ENCODE assay signal across 12 mouse cellular contexts in genomic region chr10:41544481-41545190, GRCm38 (mm10). TPM values are rescaled to one million over a fixed set of nuclear protein-coding genes. Genes with fewer than 3 reads are reported as not detected.
DNase-seq lines count a peak whose midpoint lies in the region; ATAC-seq and TF ChIP-seq lines count a peak whose summit lies in the region.
"Had no signal": no experiment of that assay in that cellular context is flagged by ENCODE, and none has a peak within 500 bp of the region (broad histone marks: within the 10 kb centered on the region; RNA-seq: fewer than 3 reads in every experiment).

No protein-coding gene starts in this region.

- no peak overlapping the region for H3K4me2 ChIP-seq in kidney, postnatal 0 days (ENCODE audit: low read length)
- H3K4me2 ChIP-seq in kidney, embryonic 14.5 days (replicated peaks; ENCODE audit: low read depth, low read length): no peak overlapping the region
- no peak overlapping the region for H3K4me2 ChIP-seq in embryonic facial prominence, embryonic 14.5 days (ENCODE audit: low read depth, low read length)
- H3K4me2 ChIP-seq: forebrain, embryonic 15.5 days; hindbrain, embryonic 12.5 days; limb, embryonic 13.5 days; neural tube, embryonic 15.5 days had no signal

- H3K4me3 ChIP-seq in kidney, postnatal 0 days (replicated peaks; ENCODE audit: low read depth, low read length): no peak overlapping the region
- no peak overlapping the region for H3K4me3 ChIP-seq in kidney, embryonic 14.5 days (ENCODE audit: low read length)
- no peak overlapping the region for H3K4me3 ChIP-seq in ES-Bruce4 (ENCODE audit: low read depth, low read length)
- H3K4me3 ChIP-seq in embryonic facial prominence, embryonic 14.5 days (ENCODE audit: low read depth, low read length): no peak overlapping the region
- H3K4me3 ChIP-seq: forebrain, embryonic 15.5 days; hindbrain, embryonic 12.5 days; limb, embryonic 13.5 days; neural tube, embryonic 15.5 days had no signal

- H3K9ac ChIP-seq in kidney, postnatal 0 days (ENCODE audit: low read depth, low read length): no peak overlapping the region
- no peak overlapping the region for H3K9ac ChIP-seq in kidney, embryonic 14.5 days (ENCODE audit: low read depth, low read length)
- H3K9ac ChIP-seq in ES-Bruce4 (ENCODE audit: low read depth, poor library complexity, severe bottlenecking): no peak overlapping the region
- no peak overlapping the region for H3K9ac ChIP-seq in embryonic facial prominence, embryonic 14.5 days (ENCODE audit: low read depth, low read length)
- H3K9ac ChIP-seq: forebrain, embryonic 15.5 days; hindbrain, embryonic 12.5 days; limb, embryonic 13.5 days; neural tube, embryonic 15.5 days had no signal

- no peak; the same call in 1 of the 2 replicates for TF ChIP-seq EP300 in ES-Bruce4 (IDR thresholded peaks at IDR 0.05; ENCODE audit: insufficient read depth, low read depth, low read length)

- WGBS in kidney, postnatal 0 days: 14% methylated on average over 7 of the region's 7 CpGs
- WGBS in kidney, embryonic 14.5 days: 5% methylated on average over 7 of the region's 7 CpGs
- 9% methylated on average over 7 of the region's 7 CpGs for WGBS in embryonic facial prominence, embryonic 14.5 days

- ATAC-seq in kidney, postnatal 0 days (replicated peaks; ENCODE audit: low FRiP score, low read depth): 0 out of 2 replicates have a peak, but pooled peaks have one; percentile 44
- no peak for ATAC-seq in kidney, embryonic 14.5 days (ENCODE audit: low FRiP score, low TSS enrichment)
- ATAC-seq in embryonic facial prominence, embryonic 14.5 days (ENCODE audit: low read depth): peak; percentile 57
- ATAC-seq in megakaryocyte progenitor cell, adult 5-6 weeks (replicated peaks; ENCODE audit: poor library complexity): peak; percentile 83
- ATAC-seq: forebrain, embryonic 15.5 days had no signal

- TF ChIP-seq CTCF in kidney, postnatal 0 days (IDR thresholded peaks at IDR 0.05; ENCODE audit: low read depth): no peak
- no peak for TF ChIP-seq CTCF in ES-Bruce4 (IDR thresholded peaks at IDR 0.05; ENCODE audit: low read depth, low read length)

- 0 out of 2 replicates have a peak, but pooled peaks cover 4% of the 10 kb centered on the region for H3K9me3 ChIP-seq in kidney, postnatal 0 days (replicated peaks; ENCODE audit: low read length)
- H3K9me3 ChIP-seq in kidney, embryonic 14.5 days (ENCODE audit: control insufficient read depth, low read length): peaks cover 6% of the 10 kb centered on the region
- H3K9me3 ChIP-seq in ES-Bruce4 (replicated peaks; ENCODE audit: control insufficient read depth, insufficient read depth, low read length, poor library complexity, severe bottlenecking): peaks cover 4% of the 10 kb centered on the region
- peaks cover 12% of the 10 kb centered on the region for H3K9me3 ChIP-seq in embryonic facial prominence, embryonic 14.5 days (ENCODE audit: control insufficient read depth, low read length)

- no peaks in the 10 kb centered on the region for H3K4me1 ChIP-seq in kidney, postnatal 0 days (replicated peaks; ENCODE audit: insufficient read depth, low read length)
- no peaks in the 10 kb centered on the region for H3K4me1 ChIP-seq in kidney, embryonic 14.5 days (ENCODE audit: control insufficient read depth, insufficient read depth, low read length)
- H3K4me1 ChIP-seq in ES-Bruce4 (ENCODE audit: control insufficient read depth, insufficient read depth, low read length): no peaks in the 10 kb centered on the region
- H3K4me1 ChIP-seq in embryonic facial prominence, embryonic 14.5 days (ENCODE audit: control insufficient read depth, insufficient read depth, low read length): peaks cover 5% of the 10 kb centered on the region; the same call in 1 of the 2 replicates
- H3K4me1 ChIP-seq: neural tube, embryonic 15.5 days had no signal

- H3K27me3 ChIP-seq in kidney, postnatal 0 days (ENCODE audit: insufficient read depth, low read length): no peaks in the 10 kb centered on the region
- H3K27me3 ChIP-seq in kidney, embryonic 14.5 days (ENCODE audit: control insufficient read depth, insufficient read depth, low read length): no peaks in the 10 kb centered on the region
- no peaks in the 10 kb centered on the region for H3K27me3 ChIP-seq in ES-Bruce4 (ENCODE audit: control insufficient read depth, insufficient read depth, low read length, poor library complexity, severe bottlenecking)
- no peaks in the 10 kb centered on the region for H3K27me3 ChIP-seq in embryonic facial prominence, embryonic 14.5 days (replicated peaks; ENCODE audit: control insufficient read depth, insufficient read depth, low read length)
- H3K27me3 ChIP-seq: forebrain, embryonic 15.5 days; hindbrain, embryonic 12.5 days; limb, embryonic 13.5 days; neural tube, embryonic 15.5 days had no signal

- no peak for TF ChIP-seq POLR2A in ES-Bruce4 (IDR thresholded peaks at IDR 0.05; ENCODE audit: insufficient read depth, low read length)

- H3K36me3 ChIP-seq in kidney, postnatal 0 days (ENCODE audit: insufficient read depth, low read length): no peaks in the 10 kb centered on the region
- H3K36me3 ChIP-seq in kidney, embryonic 14.5 days (ENCODE audit: control insufficient read depth, insufficient read depth, low read length): no peaks in the 10 kb centered on the region
- H3K36me3 ChIP-seq in ES-Bruce4 (ENCODE audit: control insufficient read depth, insufficient read depth, low read length, poor library complexity, severe bottlenecking): no peaks in the 10 kb centered on the region
- no peaks in the 10 kb centered on the region; the same call in 1 of the 2 replicates for H3K36me3 ChIP-seq in embryonic facial prominence, embryonic 14.5 days (ENCODE audit: control insufficient read depth, insufficient read depth, low read length)
- H3K36me3 ChIP-seq: forebrain, embryonic 15.5 days; hindbrain, embryonic 12.5 days; neural tube, embryonic 15.5 days had no signal

- H3K27ac ChIP-seq in kidney, postnatal 0 days: no peak overlapping the region
- H3K27ac ChIP-seq in kidney, embryonic 14.5 days (ENCODE audit: low read depth, low read length): no peak overlapping the region
- peak overlapping the region; percentile 20; the same call in 1 of the 2 replicates for H3K27ac ChIP-seq in ES-Bruce4 (ENCODE audit: insufficient read depth, low read length)
- no peak overlapping the region; the same call in 1 of the 2 replicates for H3K27ac ChIP-seq in embryonic facial prominence, embryonic 14.5 days (replicated peaks; ENCODE audit: low read depth, low read length)
- H3K27ac ChIP-seq: forebrain, embryonic 15.5 days; hindbrain, embryonic 12.5 days; limb, embryonic 13.5 days; neural tube, embryonic 15.5 days had no signal

- peak; percentile 45 for DNase-seq in kidney, postnatal 0 days (ENCODE audit: low spot score)
- DNase-seq in embryonic facial prominence, embryonic 14.5 days (ENCODE audit: low spot score): peak; percentile 74
- DNase-seq in layer of hippocampus, adult 8-10 months (ENCODE audit: low spot score in 2 of 2): no peak
- DNase-seq in layer of hippocampus, postnatal 36 days: no peak
- DNase-seq: cerebellum, adult 18-20 months had no signal

RNA-seq across cellular contexts. Expression of gene Cd164, which starts 25.4 kb away (rescaled TPM):
- 184 and 193 TPM in 2 replicates for polyA plus RNA-seq in kidney, postnatal 0 days (2015; fragmentation: Nextera tagmentation; extraction: Ambion mirVana)
- 134 and 221 TPM in 2 replicates for polyA plus RNA-seq in kidney, embryonic 14.5 days (2014; fragmentation: Nextera tagmentation; extraction: Ambion mirVana)
- polyA plus RNA-seq in ES-Bruce4 (2011; ENCODE audit: insufficient read depth, insufficient read length, low read depth, missing spikeins): 298 and 315 TPM in 2 replicates
- polyA plus RNA-seq in embryonic facial prominence, embryonic 14.5 days (2014; fragmentation: Nextera tagmentation; extraction: Ambion mirVana): 230 and 234 TPM in 2 replicates
- total RNA-seq in megakaryocyte progenitor cell, adult 5-6 weeks (2015): 224 and 232 TPM in 2 replicates
- total RNA-seq in megakaryocyte progenitor cell, adult 5-6 weeks (2017): 115 and 172 TPM in 2 replicates
- total RNA-seq in layer of hippocampus, adult 8-10 months (2022): 10 to 100 TPM; 70.1 to 77.8 (median 73.1) TPM
- 10 to 100 TPM; 61.5 to 63.0 TPM for total RNA-seq in layer of hippocampus, postnatal 36 days (2021)

RNA-seq across cellular contexts. Expression of gene Ppil6, which starts 54.4 kb away (rescaled TPM):
- 3.3 and 4.6 TPM in 2 replicates for polyA plus RNA-seq in kidney, postnatal 0 days (2015; fragmentation: Nextera tagmentation; extraction: Ambion mirVana)
- polyA plus RNA-seq in kidney, embryonic 14.5 days (2014; fragmentation: Nextera tagmentation; extraction: Ambion mirVana): 1.2 and 3.1 TPM in 2 replicates
- polyA plus RNA-seq in ES-Bruce4 (2011; ENCODE audit: insufficient read depth, insufficient read length, low read depth, missing spikeins): 3.8 and 4.6 TPM in 2 replicates
- 1.6 and 2.0 TPM in 2 replicates for polyA plus RNA-seq in embryonic facial prominence, embryonic 14.5 days (2014; fragmentation: Nextera tagmentation; extraction: Ambion mirVana)
- total RNA-seq in megakaryocyte progenitor cell, adult 5-6 weeks (2015): 1.1 TPM in 1 of 2 replicates, not detected in the other
- 1.5 TPM in 1 of 2 replicates, not detected in the other for total RNA-seq in megakaryocyte progenitor cell, adult 5-6 weeks (2017)
- total RNA-seq in layer of hippocampus, adult 8-10 months (2022): 1 to 10 TPM; 4.1 to 8.3 (median 6.3) TPM
- total RNA-seq in layer of hippocampus, postnatal 36 days (2021): 1 to 10 TPM; 6.4 to 8.6 TPM

RNA-seq across cellular contexts. Expression of gene Smpd2, which starts 54.5 kb away (rescaled TPM):
- polyA plus RNA-seq in kidney, postnatal 0 days (2015; fragmentation: Nextera tagmentation; extraction: Ambion mirVana): 70.4 and 79.8 TPM in 2 replicates
- polyA plus RNA-seq in kidney, embryonic 14.5 days (2014; fragmentation: Nextera tagmentation; extraction: Ambion mirVana): 53.8 and 59.2 TPM in 2 replicates
- 8.5 and 10.4 TPM in 2 replicates for polyA plus RNA-seq in ES-Bruce4 (2011; ENCODE audit: insufficient read depth, insufficient read length, low read depth, missing spikeins)
- polyA plus RNA-seq in embryonic facial prominence, embryonic 14.5 days (2014; fragmentation: Nextera tagmentation; extraction: Ambion mirVana): 36.0 and 43.9 TPM in 2 replicates
- 12.8 and 13.7 TPM in 2 replicates for total RNA-seq in megakaryocyte progenitor cell, adult 5-6 weeks (2015)
- 8.1 and 20.0 TPM in 2 replicates for total RNA-seq in megakaryocyte progenitor cell, adult 5-6 weeks (2017)
- 10 to 100 TPM; 15.2 to 20.7 (median 19.1) TPM for total RNA-seq in layer of hippocampus, adult 8-10 months (2022)
- 10 to 100 TPM; 21.2 to 23.2 TPM for total RNA-seq in layer of hippocampus, postnatal 36 days (2021)

Comparison
In these comparisons a context has a peak if more than half of its experiments do, and no peak if none do; other contexts are left out.
1. DNase-seq: peak in kidney, postnatal 0 days (single experiment) and embryonic facial prominence, embryonic 14.5 days (single experiment); none in layer of hippocampus, adult 8-10 months (0 of 2) and layer of hippocampus, postnatal 36 days (0 of 2).